In the genomic region with DNA sequence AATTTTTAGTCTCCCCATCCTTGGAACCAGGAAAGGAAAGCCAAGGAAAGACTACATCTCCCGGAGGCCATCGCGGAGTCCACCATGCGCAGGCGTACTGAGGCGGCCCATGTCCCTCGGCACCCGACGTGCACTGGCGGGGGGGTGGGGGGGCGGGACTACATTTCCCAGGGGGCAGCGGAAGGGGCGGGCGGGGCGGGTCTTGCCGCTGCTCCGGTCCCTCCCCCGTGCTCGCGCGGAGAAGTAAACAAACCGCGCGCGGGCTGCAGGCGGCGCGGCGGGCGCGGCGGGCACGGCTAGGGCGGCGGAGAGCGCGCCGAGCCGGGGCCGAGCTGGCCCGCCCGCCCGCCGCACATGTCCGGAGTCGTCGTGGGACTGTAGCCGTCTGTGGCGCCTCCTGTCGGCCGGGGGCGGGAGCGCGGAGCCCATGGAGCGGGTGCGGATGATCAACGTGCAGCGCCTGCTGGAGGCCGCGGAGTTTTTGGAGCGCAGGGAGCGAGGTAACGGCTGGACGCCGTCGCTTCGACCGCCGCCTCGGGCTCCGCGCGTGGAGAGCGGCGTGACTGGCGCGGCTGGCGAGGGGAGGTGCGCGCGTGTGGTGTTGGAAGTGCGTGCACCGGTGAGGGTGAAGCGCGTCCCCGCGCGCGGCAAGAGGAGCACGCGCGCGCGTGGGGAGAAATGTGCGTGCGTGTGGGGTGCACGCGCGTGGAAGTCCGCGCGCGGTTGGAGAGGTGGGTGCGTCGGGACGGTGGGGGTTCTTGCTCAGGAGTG, we compare ENCODE assay signal across 8 mouse cellular contexts. TPM values are rescaled to one million over a fixed set of nuclear protein-coding genes. Genes with fewer than 3 reads are reported as not detected.
DNase-seq lines count a peak whose midpoint lies in the region; ATAC-seq lines count a peak whose summit lies in the region.

No protein-coding gene starts in this region.

- peak overlapping the region; percentile 80 for H3K9ac ChIP-seq in hindbrain, embryonic 13.5 days

- peaks cover 22% of the 10 kb centered on the region for H3K36me3 ChIP-seq in hindbrain, embryonic 13.5 days

- ATAC-seq in hindbrain, embryonic 13.5 days (ENCODE audit: low FRiP score), result peak; percentile 83

- peak overlapping the region; percentile 66 for H3K27ac ChIP-seq in hindbrain, embryonic 13.5 days

- peak overlapping the region; percentile 84 for H3K4me3 ChIP-seq in hindbrain, embryonic 13.5 days

- DNase-seq in NIH3T3 (ENCODE audit: low read depth), result peak; percentile 98
- peak; percentile 95 to 96 for DNase-seq in cerebellum, postnatal 10 days
- peak; percentile 78 to 81 for DNase-seq in frontal cortex, postnatal 14 days (ENCODE audit: low spot score in 2 of 2)
- peak; percentile 84 to 86 for DNase-seq in layer of hippocampus, postnatal 36 days
- DNase-seq in lung, postnatal 25 days (ENCODE audit: low spot score), result peak; percentile 92
- DNase-seq in retina, adult 2 months (ENCODE audit: low read depth, low spot score), result peak; percentile 83
- peak; percentile 86 for DNase-seq in thymus, postnatal 25 days

- peaks cover 48% of the 10 kb centered on the region for H3K4me1 ChIP-seq in hindbrain, embryonic 13.5 days (replicated peaks)

- peak overlapping the region; percentile 94 for H3K4me2 ChIP-seq in hindbrain, embryonic 13.5 days

- H3K27me3 ChIP-seq in hindbrain, embryonic 13.5 days, result no peaks in the 10 kb centered on the region

- WGBS in hindbrain, embryonic 13.5 days, result under 1% methylated on average over 85 of the region's 106 CpGs

- no peaks in the 10 kb centered on the region for H3K9me3 ChIP-seq in hindbrain, embryonic 13.5 days

RNA-seq across cellular contexts. Expression of gene Mxi1, which starts 19.1 kb away (rescaled TPM):
- 39.7 and 54.5 TPM in 2 replicates for polyA plus RNA-seq in hindbrain, embryonic 13.5 days (2015; fragmentation: Nextera tagmentation; extraction: Ambion mirVana)
- 10 to 100 TPM; 60.8 to 67.3 TPM for total RNA-seq in layer of hippocampus, postnatal 36 days (2021)

RNA-seq across cellular contexts. Expression of gene Gm10197, which starts 42.2 kb away (rescaled TPM):
- polyA plus RNA-seq in hindbrain, embryonic 13.5 days (2015; fragmentation: Nextera tagmentation; extraction: Ambion mirVana), result not detected in 2 replicates
- not detected for total RNA-seq in layer of hippocampus, postnatal 36 days (2021)

Comparison
In these comparisons a context has a peak if more than half of its experiments do, and no peak if none do; other contexts are left out.
1. Peak in every context shown above with its lines: DNase-seq, ATAC-seq, H3K4me3 ChIP-seq and H3K27ac ChIP-seq.